In the genomic region with DNA sequence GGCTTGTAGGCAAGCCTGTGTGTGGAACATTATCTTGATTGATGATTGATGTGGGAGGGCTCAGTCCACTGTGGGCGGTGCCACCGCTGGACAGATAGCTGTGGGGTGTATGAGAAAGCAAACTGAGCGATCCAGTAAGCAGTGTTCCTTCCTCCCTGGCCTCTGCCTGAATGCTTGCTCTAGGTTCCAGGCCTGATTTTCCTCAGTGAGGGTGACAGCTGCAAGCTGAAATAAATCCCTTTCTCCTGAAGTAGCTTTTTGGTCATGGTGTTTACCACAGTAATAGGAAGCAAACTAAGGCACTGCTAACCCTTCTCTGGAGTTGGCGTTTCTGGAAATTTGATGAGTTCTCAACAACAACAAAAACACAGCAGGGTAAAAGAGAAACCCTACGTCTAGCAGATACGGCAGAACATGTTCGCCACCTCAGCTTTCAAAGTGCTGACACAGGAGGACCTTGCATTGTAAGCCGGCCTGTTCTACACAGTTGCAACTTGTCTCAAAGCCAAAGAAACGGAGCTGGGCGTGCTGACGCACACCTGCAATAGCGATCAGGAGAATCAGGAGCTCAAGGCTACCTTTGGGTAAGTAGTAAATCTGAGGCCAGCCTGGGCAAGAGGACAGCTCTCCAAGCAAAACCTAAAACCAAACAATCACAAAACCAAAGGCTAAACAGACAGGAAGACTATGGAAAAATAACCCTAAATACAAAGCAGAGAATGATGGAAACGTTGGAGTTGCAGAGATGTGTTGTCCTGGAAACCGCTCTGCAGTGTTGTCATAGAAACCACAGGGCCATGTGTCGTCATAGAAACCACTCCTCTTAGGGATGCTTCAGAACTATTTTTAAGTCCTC, we compare ENCODE assay signal across 11 mouse cellular contexts. TPM values are rescaled to one million over a fixed set of nuclear protein-coding genes. Genes with fewer than 3 reads are reported as not detected.
DNase-seq lines count a peak whose midpoint lies in the region; ATAC-seq lines count a peak whose summit lies in the region.
"Had no signal": no experiment of that assay in that cellular context is flagged by ENCODE, and none has a peak within 500 bp of the region (broad histone marks: within the 10 kb centered on the region; RNA-seq: fewer than 3 reads in every experiment).

No protein-coding gene starts in this region.

- no peak for ATAC-seq in hindbrain, embryonic 11.5 days (ENCODE audit: low FRiP score)
- no peak for ATAC-seq in limb, embryonic 15.5 days (ENCODE audit: insufficient number of reproducible peaks, low FRiP score, low TSS enrichment, low read depth)

- no peak overlapping the region for H3K4me2 ChIP-seq in hindbrain, embryonic 11.5 days (replicated peaks; ENCODE audit: low read depth, low read length)
- H3K4me2 ChIP-seq in limb, embryonic 15.5 days: no peak overlapping the region
- H3K4me2 ChIP-seq: heart, embryonic 15.5 days had no signal

- H3K27me3 ChIP-seq in hindbrain, embryonic 11.5 days (ENCODE audit: control insufficient read depth, insufficient read depth, low read length): no peaks in the 10 kb centered on the region
- H3K27me3 ChIP-seq in limb, embryonic 15.5 days: no peaks in the 10 kb centered on the region
- H3K27me3 ChIP-seq: heart, embryonic 15.5 days had no signal

- peak overlapping the region; percentile 65 for H3K27ac ChIP-seq in hindbrain, embryonic 11.5 days (ENCODE audit: low read depth, low read length)
- peak overlapping the region; percentile 18; the same call in 1 of the 2 replicates for H3K27ac ChIP-seq in limb, embryonic 15.5 days
- H3K27ac ChIP-seq: heart, embryonic 15.5 days had no signal

- WGBS in hindbrain, embryonic 11.5 days: 56% methylated on average over 15 of the region's 15 CpGs
- 55% methylated on average over 15 of the region's 15 CpGs for WGBS in limb, embryonic 15.5 days

- no peak overlapping the region for H3K4me3 ChIP-seq in hindbrain, embryonic 11.5 days (ENCODE audit: low read depth, low read length)
- H3K4me3 ChIP-seq in limb, embryonic 15.5 days: no peak overlapping the region
- H3K4me3 ChIP-seq: heart, embryonic 15.5 days had no signal

- no peaks in the 10 kb centered on the region for H3K36me3 ChIP-seq in hindbrain, embryonic 11.5 days (ENCODE audit: control insufficient read depth, insufficient read depth, low read length)
- no peaks in the 10 kb centered on the region for H3K36me3 ChIP-seq in limb, embryonic 15.5 days
- H3K36me3 ChIP-seq: heart, embryonic 15.5 days had no signal

- no peaks in the 10 kb centered on the region for H3K4me1 ChIP-seq in hindbrain, embryonic 11.5 days (replicated peaks; ENCODE audit: control insufficient read depth, insufficient read depth, low read length)
- H3K4me1 ChIP-seq in limb, embryonic 15.5 days: peaks cover 5% of the 10 kb centered on the region; the same call in 1 of the 2 replicates

- DNase-seq in right cerebral cortex, adult 2 months (ENCODE audit: low spot score in 2 of 2): peak; percentile 67 to 79
- DNase-seq in right cerebral cortex, postnatal 4 days: no peak
- peak; percentile 60 for DNase-seq in hindbrain, embryonic 11.5 days (ENCODE audit: low spot score)
- no peak for DNase-seq in heart, postnatal 4 days
- no peak for DNase-seq in cerebellum, postnatal 4 days (ENCODE audit: low spot score in 2 of 2)
- no peak for DNase-seq in cerebellum, adult 11-12 months
- DNase-seq: kidney, postnatal 10 days; lung, adult 18-20 months had no signal

- H3K9me3 ChIP-seq in hindbrain, embryonic 11.5 days (ENCODE audit: control insufficient read depth, low read length): no peaks in the 10 kb centered on the region
- no peaks in the 10 kb centered on the region for H3K9me3 ChIP-seq in limb, embryonic 15.5 days
- H3K9me3 ChIP-seq: heart, embryonic 15.5 days had no signal

- no peak overlapping the region for H3K9ac ChIP-seq in hindbrain, embryonic 11.5 days (ENCODE audit: low read depth, low read length)
- H3K9ac ChIP-seq in limb, embryonic 15.5 days: no peak overlapping the region
- H3K9ac ChIP-seq: heart, embryonic 15.5 days had no signal

RNA-seq across cellular contexts. Expression of a gene that starts 2.8 kb away (rescaled TPM):
- polyA plus RNA-seq in hindbrain, embryonic 11.5 days (2014; fragmentation: Nextera tagmentation; extraction: Ambion mirVana): 17.6 and 19.5 TPM in 2 replicates
- polyA plus RNA-seq in limb, embryonic 15.5 days (2015; fragmentation: Nextera tagmentation; extraction: Ambion mirVana): 0.33 and 0.50 TPM in 2 replicates
- not detected for total RNA-seq in heart, postnatal 4 days (2021)
- total RNA-seq: monocyte, adult 5-6 weeks had no signal

RNA-seq across cellular contexts. Expression of a gene that starts 12.2 kb away (rescaled TPM):
- 7.8 and 11.0 TPM in 2 replicates for polyA plus RNA-seq in hindbrain, embryonic 11.5 days (2014; fragmentation: Nextera tagmentation; extraction: Ambion mirVana)
- 20.2 and 31.1 TPM in 2 replicates for polyA plus RNA-seq in limb, embryonic 15.5 days (2015; fragmentation: Nextera tagmentation; extraction: Ambion mirVana)
- total RNA-seq in heart, postnatal 4 days (2021): 1 to 10 TPM; 6.3 to 7.3 TPM
- total RNA-seq: monocyte, adult 5-6 weeks had no signal

RNA-seq across cellular contexts. Expression of a gene that starts 26.2 kb away (rescaled TPM):
- 1.5 and 1.7 TPM in 2 replicates for polyA plus RNA-seq in hindbrain, embryonic 11.5 days (2014; fragmentation: Nextera tagmentation; extraction: Ambion mirVana)
- polyA plus RNA-seq in limb, embryonic 15.5 days (2015; fragmentation: Nextera tagmentation; extraction: Ambion mirVana): 0.14 and 0.20 TPM in 2 replicates
- under 1 TPM in 1 of 2 experiments, not detected in 1; 0.05 TPM for total RNA-seq in heart, postnatal 4 days (2021)

RNA-seq across cellular contexts. Expression of a gene that starts 32.7 kb away (rescaled TPM):
- polyA plus RNA-seq in hindbrain, embryonic 11.5 days (2014; fragmentation: Nextera tagmentation; extraction: Ambion mirVana): 322 and 337 TPM in 2 replicates
- polyA plus RNA-seq in limb, embryonic 15.5 days (2015; fragmentation: Nextera tagmentation; extraction: Ambion mirVana): 85.8 and 99.4 TPM in 2 replicates
- 100 to 1,000 TPM; 309 to 310 TPM for total RNA-seq in heart, postnatal 4 days (2021)

RNA-seq across cellular contexts. Expression of a gene that starts 35.9 kb away (rescaled TPM):
- polyA plus RNA-seq in hindbrain, embryonic 11.5 days (2014; fragmentation: Nextera tagmentation; extraction: Ambion mirVana): 6.2 and 11.0 TPM in 2 replicates
- 19.1 and 40.8 TPM in 2 replicates for polyA plus RNA-seq in limb, embryonic 15.5 days (2015; fragmentation: Nextera tagmentation; extraction: Ambion mirVana)
- 10 to 100 TPM; 22.0 to 24.5 TPM for total RNA-seq in heart, postnatal 4 days (2021)

Comparison
In these comparisons a context has a peak if more than half of its experiments do, and no peak if none do; other contexts are left out.
1. DNase-seq: peak in right cerebral cortex, adult 2 months (2 of 2) and hindbrain, embryonic 11.5 days (single experiment); none in right cerebral cortex, postnatal 4 days (single experiment), heart, postnatal 4 days (single experiment), cerebellum, postnatal 4 days (0 of 2) and cerebellum, adult 11-12 months (single experiment).
2. RNA of a gene that starts 2.8 kb away (polyA plus RNA-seq): 17.6 to 19.5 TPM in hindbrain, embryonic 11.5 days; 0.33 to 0.50 TPM in limb, embryonic 15.5 days; every median in the first group is over 10 times any median in the second.